Mouse (Mus musculus) T-cell, adult 2 months (primary cell): ENCODE measurements around the gene Pigh.

Source experiments
- DNase-seq: peaks from one replicate; pipeline ENCODE4 v3.0.0; 2022; ENCODE audit warnings: low spot score

The Pigh gene

DNA sequence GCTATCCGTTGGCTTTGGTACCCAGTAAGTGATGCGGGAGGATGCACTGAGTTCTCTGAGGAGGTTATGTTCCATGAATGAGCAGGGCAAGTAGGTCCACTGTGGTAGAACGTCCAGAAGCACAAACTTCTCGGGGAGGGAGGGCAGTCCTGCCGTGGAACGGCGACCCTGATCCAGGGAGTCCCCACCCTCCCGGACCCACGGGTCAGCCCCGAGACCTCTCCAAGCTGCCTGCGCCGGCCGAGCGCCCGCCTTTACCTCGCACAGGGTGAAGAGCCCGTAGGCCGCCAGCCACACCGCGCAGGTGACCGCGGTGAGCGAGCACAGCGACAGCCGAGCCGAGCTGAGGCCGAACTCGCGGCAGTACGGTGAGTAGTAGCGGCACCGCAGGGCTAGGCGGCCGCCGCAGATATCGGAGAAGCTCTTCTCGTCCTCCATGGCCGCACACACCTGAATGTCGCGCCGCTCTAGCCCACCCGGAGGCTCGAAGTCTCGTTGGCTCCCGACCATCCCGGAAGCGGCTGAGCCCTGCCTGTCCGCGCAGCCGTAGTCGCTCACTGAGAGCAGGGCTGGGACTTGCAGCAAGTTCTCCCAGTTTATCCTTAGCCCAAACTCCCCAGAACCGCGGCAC is at the start of gene Pigh:
Pigh (minus strand) TSS at position 470 of the 631 bp plus-strand sequence.
- peak; percentile 89 for DNase-seq

DNA sequence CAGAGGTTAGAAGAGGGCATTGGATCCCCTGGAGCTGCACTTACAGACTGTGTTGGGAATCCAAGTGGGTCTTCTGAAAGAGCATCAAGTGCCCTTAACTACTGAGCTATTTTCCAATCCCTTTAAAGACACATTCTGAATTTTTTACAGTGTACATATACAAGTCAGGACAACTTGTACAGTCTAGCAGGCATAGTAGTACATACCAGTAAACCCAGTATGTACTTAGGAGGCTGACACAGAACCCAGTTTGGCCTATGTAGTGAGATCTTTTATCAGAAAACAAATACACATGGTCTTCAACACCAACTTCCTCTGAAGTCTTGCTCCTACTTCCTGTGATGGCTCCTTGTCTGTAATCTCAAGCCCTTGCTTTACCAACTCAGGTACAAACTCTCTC is 49.5 kb upstream of the Pigh start:
- no peak for DNase-seq

DNA sequence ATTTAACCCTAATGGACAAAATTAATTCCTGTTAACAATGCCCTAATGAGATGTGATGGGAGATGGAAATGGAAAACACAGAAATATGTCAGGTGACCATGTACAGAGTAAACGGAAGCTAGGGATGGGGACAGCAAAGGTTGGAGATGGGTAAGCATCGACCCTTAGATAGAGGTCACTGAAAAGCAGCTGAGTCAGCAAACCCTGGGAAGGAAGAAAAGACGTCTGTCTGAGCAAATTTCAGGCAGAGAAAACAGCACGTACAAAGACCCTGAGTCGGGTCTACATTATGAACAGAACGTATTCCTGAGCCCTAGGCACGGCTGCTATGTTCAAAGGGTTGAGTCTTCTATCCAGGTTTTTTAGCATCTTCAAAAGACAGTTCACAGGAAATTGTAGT is 47.5 kb upstream of the Pigh start:
- DNase-seq = no peak

DNA sequence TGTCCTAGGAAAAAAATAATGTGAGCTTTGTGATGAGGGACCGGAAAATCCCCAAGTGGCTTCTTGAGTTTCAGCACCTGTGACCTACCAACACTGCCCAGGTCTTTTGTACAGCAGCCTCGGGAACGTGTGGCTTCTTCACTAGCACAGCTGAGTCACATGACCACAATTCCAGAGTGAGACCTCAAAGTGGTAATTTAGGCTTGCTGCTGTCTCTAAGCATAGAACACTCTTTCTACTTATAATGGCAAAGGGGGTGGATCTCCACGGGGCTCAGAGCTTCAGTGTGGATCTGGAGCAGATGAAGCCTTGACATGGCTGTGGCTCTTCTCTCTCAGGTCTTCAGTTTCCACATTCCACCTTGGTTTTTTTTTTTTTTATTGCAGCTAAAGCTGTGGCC is 45.7 kb upstream of the Pigh start:
- no peak for DNase-seq

DNA sequence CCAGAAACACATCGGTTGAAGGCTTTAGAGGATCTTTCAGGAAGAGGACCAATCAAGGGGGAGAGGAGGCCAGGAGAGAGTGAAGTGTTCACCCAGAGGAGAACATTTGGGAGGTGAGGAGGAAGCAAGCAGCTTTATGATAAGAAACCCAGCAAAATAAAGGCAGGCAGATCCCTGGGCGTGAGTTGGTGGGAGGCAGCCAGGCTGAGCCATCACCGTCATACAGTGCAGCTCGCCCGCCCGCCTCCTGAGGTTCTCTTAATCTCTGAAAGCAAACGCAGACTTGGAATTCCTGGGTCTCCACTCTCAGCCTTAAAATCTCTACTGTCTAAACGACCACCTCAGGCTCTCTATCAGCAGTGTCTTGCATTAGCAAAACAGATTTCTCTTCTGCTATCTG is 45.2 kb upstream of the Pigh start:
- no peak for DNase-seq

DNA sequence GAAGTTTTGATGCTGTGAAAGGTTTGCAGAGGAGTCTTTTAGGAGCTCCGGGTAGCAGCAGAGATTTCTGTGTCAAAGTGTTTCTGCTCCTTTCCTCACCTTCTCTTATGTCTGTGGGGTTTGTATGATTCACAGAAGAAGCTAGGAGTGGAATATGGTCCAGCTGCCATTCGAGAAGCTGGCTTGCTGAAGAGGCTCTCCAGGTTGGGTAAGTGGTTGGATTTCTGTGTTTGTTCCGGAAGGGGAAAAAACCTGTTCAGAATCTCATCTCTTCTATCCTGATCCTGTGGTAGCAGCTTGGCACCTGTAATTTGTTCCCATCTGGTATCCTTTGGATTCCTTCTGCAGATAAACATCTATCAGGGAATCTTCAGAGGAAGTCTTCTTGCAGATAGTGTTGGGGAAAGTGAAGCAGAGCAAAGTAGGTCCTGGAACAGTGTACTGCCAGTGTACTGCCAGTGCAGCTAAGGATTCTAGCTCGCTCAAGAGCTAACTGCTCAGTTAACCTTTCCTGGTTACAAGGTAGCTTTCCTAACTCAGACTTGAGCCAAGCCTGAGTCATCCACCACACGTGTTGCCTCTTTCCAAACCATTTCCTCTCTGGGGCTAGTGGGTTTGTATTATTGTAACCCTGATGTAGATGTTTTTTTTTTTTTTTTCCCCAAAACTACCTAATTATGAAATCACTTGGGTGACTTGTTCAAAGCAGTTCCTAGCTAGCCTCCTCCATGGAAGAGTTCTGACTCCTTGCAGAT is 42.4 kb upstream of the Pigh start:
- no peak for DNase-seq

DNA sequence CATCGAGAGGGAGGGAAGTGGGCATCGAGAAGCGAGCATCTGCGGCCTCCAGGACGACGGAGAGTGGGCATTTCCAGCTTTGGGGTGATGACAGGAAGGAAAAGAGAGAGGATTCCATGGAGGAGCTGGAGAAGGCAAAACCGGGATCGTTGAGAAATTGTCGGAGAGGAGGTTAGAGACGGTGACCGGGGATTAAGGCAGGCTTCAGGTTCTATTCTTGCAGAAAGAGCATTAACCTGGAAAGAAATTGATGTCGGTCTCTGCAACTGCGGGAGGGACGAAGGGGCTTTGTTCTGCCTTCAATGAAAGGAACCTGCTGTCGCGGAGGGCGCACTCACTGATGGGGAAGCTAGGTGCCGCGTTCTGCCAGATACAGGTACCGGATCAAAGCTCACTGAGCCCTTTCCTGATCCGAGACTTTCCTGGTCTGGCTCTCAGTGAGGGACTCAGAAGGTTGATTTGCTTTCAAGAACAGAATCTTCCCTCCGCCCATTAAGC is 41.8 kb upstream of the Pigh start:
- no peak for DNase-seq

DNA sequence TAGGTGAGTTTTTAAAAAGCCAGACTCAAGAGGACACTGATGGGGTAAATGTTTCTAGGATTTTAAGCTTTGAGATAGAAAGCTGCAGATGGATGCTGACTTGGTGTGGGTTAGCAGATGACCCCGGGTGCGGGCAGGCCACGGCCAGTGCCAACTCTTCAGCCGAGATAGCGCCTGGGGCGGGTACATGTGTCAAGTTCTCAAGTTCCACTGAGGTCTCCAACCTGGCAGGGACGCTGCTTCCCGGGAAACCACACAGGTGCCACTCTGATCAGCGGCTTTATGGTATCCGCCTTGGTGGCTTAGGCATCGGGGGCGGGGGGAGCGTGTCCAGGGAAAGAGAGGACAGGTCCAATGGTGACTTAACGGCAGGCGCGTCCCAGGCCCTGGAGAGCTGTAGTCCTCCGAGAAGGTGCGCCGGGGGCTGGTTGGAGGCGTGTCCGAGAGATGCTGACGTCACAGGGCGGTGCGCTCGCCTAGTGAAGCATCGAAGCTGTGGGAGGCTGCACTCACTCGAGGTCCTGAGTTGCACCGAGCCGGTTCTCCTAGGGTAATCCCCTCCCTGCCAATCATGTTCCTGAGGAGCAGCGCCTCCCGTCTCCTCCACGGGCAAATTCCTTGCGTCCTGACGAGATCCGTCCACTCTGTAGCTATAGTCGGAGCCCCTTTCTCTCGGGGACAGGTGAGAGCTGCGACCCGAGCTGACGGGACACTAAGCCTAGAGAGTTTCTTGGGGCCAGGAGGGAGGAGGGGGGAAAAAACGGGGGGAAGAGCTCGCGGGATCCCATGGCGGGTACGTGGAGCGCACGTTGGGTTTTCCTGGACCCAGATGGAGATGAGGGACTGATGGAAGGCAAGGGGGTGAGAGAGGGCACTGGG is 41.1 kb upstream of the Pigh start, which contains the start of gene Arg2:
Arg2 (plus strand) TSS at position 479 of the 879 bp plus-strand sequence.
- DNase-seq = peak; percentile 77

DNA sequence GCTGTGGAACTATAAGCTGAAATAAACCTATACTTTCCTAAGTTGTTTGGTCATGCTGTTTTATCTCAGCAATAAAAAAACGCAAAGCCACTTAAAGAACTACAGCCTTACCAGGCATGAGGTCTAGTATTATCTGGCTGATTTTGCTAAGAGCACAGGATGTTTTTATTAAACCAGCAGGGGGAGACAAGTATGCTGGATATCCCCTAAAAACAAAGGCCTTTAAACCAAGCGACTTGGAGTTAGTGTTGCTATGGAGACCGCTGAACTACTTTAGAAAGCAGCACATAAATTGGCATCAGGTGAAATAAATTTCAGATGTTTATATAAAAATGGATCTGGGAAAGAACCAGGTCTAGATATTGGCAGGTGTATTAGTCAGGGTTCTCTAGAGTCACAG is 33.4 kb upstream of the Pigh start:
- no peak for DNase-seq

DNA sequence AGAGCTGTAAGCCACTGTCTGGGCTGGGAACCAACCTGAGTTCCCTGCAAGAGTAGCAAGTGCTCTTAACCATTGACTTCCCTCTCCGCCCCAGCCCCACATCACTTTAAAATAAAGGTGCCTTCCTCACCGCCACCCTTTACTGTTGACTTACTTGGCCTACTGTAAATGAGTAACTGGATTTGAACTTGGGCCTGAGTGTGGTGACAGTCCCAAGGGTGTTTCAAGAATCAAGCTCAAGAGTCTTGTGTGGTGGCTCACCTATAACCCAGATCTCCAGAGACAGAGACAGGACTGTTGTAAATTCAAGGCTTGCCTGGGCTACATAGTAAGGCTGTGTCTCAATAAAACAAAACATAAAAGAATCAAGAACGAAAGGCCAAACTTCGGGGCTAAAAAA is 29.5 kb upstream of the Pigh start:
- no peak for DNase-seq

DNA sequence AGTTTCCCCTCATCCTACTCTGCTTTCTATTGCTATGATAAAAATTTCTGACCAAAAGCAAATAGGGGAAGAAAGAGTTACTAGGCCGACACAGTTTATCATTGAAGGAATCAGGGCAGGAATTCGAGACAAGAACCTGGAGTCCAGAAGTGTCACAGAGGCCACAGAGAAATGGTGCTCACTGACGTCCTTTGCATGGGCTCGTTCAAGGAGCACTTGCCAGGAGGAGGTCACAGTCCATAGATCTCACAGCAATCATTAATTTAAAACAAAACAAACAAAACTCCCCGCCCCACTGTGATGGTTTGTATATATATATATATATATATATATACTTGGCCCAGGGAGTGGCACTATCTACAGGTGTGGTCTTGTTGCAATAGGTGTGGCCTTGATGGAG is 15.9 kb upstream of the Pigh start:
- DNase-seq = no peak

DNA sequence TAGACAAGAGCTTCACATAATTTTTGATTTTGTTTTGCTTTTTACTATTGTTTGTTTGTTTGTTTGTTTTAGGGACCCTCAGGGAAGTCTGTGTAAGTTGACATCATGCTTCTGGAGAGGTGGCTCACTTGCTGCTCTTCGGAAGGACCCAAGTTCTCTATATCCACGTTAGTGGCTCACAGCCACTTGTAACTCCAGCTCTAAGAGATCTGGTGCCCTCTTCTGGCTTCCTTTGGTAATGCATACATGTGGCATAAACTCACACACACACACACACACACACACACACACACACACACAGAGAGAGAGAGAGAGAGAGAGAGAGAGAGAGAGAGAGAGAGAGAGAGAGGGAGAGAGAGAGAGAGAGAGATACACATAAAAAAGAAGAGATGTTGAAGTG is 15.1 kb upstream of the Pigh start:
- DNase-seq = no peak

DNA sequence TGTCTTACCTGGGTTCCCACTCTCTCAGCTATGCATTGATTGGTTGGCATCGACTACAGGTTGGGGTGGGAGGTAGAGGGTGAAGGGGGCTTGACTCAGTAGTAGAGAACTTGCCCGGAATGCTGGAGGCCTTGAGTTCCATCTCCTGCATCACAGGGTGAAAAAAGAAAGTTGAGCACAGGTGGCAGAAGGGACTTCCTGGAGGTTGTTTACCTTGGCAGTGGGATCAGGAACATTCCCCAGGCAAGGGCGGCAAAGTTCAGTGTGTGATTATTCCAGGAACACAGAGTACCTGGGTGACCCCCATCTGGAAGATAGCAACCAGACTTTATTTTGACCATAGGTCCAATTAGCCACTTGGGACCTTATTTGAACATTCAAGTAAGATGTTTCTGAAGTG is 14.3 kb upstream of the Pigh start:
- DNase-seq = no peak

DNA sequence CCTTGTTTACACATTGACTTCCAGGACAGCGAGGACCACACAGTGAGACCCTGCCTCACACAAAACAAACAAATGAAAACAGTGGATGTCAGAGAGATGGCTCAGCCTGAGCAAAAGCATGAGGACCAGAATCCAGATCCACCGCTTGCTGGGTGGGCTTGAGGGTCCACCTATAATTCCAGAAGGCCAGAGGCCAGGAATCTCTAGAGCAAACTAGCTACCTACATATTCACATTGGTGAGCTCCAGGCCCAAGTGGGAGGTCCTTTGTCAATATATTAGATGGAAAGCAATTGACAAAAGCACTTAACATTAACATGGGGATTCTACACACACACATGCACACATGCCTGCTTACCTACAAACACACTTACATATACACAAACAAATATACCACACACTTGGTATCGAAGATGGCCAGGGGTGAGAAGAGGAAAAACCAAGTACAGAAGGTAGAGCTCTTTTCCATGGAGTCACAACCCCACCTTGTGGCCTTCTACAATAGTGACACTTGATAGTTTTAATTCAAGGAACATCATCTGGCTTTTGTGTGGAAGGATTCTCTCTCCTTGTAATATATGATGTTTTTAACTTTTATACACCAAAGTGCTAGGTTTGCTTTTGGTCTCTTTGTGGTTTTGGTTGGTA is 7.8 kb upstream of the Pigh start:
- DNase-seq = peak; percentile 42

DNA sequence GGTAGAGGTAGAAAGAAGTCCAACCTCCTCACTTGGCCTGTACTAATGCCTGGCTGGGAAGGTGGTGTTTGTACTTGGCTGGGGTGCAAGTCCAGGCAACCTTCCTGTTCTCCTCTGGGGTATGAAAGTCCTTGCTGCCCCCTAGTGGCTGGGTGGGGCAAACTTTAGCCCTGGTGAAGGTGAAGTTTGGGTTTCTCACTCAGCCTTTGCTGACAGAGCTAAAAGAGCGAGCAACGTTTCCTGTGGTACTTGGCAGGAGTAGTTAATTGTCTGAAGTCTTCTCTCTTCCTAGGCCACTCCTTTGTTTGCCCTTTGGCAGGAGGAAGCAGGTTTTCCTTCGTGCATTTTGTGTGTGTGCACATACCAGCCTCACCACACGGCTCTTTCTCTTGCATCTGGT is 3.1 kb upstream of the Pigh start:
- peak; percentile 70 for DNase-seq

DNA sequence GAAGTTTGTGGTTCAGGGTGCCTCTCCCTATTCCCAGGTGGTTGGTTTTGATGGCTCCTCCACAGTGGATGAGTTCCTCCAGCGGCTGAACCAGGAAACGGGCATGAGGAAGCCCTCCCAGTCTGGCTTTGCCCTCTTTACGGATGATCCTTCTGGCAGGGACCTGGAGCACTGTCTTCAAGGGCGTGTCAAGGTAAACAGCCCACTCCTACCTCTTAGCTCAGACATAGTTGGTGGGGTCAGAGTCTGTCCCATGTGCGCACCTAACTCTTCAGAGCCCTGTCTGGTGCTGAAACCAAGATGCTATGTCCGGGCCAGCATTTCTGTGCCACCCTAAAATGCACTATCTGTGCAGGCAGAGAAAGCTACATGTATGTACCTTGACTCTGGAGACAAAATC is 16.1 kb downstream of the Pigh start:
- no peak for DNase-seq

DNA sequence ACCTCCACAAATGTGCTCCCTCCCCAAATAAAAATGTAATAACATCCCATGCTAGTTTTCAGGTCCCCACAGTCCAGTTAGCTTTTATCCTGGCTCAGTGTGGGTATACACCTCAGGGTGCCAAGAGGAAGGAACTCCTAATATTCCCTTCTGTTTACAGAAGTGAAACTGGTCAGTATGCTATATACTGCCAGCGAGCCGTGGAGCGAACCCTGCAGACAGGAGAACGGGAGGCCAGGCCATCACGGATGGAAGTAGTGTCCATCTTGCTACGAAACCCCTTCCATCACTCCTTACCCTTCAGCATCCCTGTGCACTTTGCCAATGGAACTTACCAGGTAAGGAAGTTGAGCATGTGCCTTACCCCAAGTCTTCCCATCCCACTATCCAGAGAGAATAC is 16.9 kb downstream of the Pigh start:
- no peak for DNase-seq

DNA sequence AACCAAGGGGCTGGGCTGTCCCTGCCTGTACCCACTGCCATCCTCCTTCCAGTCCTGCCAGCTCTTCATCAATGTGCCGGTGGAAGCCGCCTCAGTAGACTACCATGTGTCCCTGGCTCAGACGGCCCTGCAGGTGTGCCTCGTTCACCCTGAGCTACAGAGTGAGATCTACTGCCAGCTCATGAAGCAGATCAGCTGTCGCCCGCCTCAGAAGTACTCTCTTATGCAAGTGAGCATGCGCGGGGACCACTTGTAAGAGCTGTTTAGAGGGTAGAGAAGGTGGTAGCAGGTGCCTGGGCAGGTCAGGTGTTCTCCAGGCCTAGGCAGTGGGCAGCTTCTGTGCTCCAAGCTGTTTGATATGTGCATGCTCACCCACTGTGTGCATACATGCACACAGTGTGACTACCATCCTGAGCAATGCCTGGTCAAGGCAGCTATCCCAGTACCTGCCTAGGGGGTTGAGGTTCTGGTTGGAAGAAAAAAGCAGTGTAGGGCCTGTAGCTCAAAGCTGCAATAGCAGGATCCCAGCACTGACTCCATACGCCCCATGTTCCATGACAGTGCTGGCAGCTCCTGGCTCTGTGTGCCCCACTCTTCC is 18.6 kb downstream of the Pigh start:
- no peak for DNase-seq

DNA sequence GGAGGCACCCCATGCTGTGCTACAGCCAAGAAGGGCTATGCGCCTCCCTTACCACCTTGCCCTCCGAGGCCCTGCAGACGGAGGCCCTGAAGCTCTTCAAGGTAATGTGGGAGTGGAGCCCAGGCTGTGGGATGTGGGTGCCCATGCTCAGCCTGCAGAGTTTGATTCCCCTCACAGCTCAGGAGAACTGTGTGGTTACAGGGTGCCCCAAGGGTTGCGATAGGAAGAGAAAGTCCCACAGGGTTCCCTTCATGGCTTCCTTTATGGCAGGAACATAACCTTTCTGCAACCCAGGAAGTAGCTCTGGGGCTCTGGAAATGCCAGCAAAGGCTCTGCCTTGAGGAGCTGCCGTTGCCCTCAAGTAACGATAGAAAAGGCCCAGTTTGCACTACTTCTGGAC is 19.5 kb downstream of the Pigh start:
- no peak for DNase-seq

DNA sequence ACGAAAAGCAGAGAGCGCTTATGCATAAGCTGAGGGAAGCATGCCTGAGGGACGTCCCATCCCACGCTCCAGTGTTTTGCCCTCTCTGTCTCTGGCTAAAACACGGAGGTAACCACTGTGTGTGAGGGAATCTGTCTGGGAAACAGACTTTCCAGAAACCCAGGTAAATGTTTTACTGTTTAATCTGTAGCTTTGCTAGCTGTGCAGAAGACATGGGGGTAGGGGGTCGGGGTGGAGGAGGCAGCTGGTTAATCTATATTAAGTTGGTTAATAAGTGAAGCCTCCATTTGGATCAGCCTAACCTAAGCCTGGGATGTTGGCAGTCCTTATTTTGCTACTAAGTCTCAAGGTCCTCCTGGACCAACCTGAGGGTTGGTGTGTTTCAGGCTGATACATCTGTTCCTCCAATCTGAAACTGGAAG is 20.3 kb downstream of the Pigh start:
- DNase-seq = no peak

DNA sequence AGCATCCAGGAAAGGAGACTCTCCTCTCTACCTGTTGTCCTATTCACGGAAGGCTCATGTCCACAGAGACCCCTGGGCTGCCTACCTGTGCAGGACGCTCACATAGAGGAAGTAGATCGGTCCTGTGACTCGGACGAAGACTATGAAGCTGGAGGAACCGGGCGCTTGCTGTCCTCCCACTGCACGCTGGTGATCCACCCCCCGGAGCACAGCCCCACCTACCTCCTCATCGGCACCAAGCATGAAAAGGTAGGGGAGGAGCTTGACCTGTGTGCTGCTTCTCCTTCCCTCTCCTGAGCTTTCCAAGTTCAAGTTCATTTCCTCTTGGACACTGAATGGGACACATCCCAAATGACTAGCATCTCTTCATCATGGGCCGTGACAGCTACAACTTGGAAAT is 21.1 kb downstream of the Pigh start:
- no peak for DNase-seq

DNA sequence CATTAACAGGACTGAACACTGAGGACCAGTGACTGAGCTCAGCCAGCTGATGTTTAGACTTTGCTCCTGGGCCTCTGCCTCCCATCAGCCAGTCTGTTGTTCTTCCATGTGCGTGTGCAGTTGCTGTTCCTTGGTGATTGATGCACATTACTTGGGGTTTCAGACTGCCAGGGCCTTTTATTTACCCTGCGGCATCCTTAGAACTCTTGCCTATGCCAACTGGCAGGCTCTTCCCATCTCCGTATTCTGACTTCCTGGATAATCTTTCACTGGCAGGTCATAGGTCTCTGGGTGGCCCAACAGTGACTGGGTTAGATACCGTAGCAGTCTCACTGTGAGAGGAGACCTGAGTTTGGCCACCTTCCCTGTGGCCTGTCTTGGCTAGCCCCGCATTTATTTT is 21.9 kb downstream of the Pigh start:
- no peak for DNase-seq
